Mouse (Mus musculus) frontal cortex, adult (tissue): ENCODE data around the gene Stxbp5.
A peak's percentile ranks its signal among the peaks of the same experiment; 100 is the strongest.

Experiments
- ATAC-seq: cut with Nextera tagmentation; 2 replicates; pipeline ENCODE4 v1.9.2; 2017; ENCODE audit warnings: mild to moderate bottlenecking, moderate library complexity, mixed read lengths; ENCODE audit not compliant: low TSS enrichment

Stxbp5 gene

DNA sequence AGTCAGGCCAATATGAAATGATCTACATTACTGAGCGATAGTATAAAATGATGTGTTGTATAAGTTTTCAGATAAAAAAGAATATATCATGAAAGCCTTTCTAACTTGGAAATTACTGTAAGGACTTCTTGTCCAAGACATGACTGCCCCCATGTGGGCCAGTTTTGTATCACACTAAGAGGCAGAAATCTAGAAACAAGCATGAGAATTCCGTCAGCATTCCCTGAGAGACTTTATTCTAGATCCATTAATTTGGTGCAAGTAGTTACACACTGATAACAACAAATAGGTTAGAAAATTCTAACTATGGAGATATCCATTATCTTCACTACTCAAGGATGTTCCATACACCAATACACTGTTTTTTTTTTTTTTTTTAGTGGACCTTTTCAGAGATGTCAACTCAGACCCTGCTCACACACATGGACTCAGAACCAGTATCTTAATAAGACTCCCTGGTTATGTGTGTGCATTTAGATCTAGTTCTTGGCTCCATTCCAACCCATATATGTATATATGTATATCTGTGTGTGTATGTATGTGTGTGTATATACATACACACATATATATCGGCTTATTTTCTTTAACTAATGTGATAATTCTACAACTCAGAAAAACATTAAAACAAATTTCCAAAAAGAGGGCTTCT is 145.9 kb downstream of the Stxbp5 start:
- peak; percentile 81 for ATAC-seq

DNA sequence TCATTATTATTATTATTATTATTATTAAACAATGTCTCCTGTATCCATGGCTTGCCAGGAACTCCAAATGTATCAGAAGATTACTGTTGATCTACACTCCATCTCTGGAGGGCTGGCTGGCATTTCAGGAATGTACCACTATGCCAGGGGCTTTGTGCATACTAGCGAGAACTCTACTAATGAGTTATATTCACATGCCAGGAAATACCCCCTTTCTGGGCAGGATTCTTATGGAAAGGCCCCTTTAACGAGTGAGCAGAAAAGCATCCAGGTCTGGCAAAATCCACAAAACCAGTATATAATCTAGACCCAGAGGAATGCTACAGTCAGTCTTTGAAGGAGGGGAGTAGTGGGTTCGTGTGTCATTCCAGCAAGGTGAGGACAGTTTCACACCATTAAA is 167.0 kb downstream of the Stxbp5 start:
- no peak for ATAC-seq

DNA sequence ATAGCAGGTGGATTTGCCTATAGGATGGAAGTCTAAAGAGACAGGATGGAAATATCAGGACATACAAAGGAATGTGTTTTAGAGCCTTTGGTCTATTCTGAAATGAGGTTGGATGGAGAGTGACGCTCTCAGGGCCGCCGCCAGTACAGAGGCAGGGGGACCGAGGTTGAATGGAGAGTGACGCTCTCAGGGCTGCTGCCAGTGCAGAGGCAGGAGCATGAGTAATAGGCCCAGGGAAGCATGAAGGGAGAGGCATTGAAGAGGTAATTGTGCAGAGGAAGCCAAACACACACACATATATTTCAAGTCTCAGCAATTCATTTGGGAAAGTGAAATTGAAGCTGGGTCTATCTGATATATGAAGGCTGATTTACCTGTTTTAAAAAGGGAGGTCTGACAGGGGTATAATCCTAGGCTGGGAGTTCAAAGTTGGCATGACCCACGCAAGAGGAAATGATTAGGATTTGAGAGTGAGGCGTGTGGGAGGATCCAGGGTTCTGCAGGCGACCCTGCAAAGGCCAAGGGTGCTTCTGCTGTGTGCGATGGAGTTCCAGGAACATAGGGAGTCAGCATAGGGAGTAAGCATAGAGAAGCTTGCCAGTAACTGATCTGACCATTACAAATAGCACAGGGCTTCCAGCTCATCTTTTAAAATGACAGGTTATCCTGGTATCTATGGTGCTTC is 168.7 kb downstream of the Stxbp5 start:
- ATAC-seq = no peak

DNA sequence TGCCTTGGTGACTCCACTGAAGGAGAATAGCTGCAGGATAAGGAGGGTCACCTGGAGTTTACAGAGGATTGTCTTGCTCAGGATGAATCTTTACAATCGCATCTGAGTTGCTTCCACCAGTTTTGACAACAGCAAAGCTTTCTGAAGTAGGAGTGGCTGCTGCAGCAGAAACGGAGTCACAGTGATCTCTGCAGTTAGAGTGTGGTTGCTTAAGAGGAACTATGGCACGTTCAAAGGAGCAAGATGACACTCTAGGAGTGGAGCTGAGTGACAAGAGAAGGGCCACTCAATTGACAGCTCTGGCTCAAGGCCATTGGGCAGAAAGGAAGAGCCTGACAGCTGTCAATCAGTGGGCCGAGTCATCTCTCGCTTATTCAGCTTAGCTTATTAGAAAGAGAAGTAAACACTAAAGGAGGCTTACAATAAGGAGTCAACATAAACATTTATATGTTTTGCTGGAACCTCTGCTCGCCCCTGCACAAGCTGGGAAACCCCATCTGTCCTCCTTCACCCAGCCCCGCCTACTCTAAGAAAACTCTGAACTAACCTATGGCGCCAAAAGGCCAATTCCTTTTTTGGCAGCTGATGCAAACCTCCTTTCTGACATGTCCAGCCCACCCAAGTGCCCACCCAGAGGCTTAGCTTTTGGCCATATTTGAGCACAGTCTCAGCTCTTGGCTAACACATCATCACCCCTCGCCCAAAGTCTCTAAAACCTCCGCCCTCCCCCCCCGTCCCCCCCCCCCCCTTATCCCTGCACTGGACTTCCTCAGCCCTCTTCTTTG is 178.2 kb downstream of the Stxbp5 start:
- ATAC-seq = no peak

DNA sequence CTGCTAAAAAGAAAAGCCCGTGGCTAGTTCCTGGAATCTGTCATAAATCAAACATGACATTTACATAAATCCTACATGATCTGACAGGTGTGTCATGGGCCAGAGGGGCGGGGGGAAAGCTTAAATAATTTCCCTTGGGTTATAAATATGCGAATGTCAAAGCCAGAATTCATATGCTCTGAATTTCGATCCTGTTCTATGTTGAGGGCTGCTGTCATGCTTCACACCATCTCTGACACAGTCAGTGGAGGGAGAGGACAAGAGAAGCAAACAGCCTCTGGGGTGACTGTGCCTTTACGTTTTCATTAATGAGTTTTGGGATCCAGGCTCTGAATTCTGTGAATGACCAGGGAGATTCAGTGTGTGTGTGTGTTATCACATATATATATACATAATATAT is 180.9 kb downstream of the Stxbp5 start:
- no peak for ATAC-seq

DNA sequence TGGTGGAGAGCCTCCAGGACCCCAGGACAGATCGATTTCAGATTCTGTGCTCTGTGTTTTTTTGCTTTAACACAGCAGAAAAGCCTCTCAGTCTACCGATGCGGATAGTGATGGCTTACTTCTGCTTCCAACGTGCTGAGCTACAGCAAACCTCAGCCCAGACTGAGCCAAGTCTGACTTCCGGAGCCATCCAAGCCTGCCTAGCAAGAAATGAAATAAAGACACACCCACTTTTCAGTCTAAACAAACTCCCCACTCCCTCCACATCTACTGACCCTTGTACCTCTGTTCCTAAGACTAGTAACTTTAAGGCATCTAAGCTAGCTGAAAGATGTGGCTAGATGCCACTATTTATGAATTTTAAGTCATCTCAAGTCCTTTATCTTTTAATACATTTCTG is 182.8 kb downstream of the Stxbp5 start:
- ATAC-seq = no peak
